Mouse (Mus musculus): Measurements from ENCODE around the gene Prdm8.

GRCm38 (mm10) chr5:98173694-98174093, 6.7 kb downstream of the Prdm8 start:
- no peak for TF ChIP-seq CTCF (IDR thresholded peaks at IDR 0.05; ENCODE audit: control insufficient read depth, insufficient read depth, low read length)
- no peak for TF ChIP-seq POLR2A (IDR thresholded peaks at IDR 0.05; ENCODE audit: borderline replicate concordance, control insufficient read depth, low read depth, low read length)
